Mouse (Mus musculus) testis, adult 2 months (tissue): ENCODE results near the gene Cacna1a. TPM values are rescaled to one million over a fixed set of nuclear protein-coding genes. Genes with fewer than 3 reads are reported as not detected.
"Not testable (repeated sequence)": the region's sequence is repeated elsewhere in the genome, so short reads cannot be mapped to it uniquely, and the experiment has no call there.

Source experiments
- H3K27ac ChIP-seq: fragments of 200-500 bp; 2 replicates; pipeline ENCODE4 v1.5.1; 2012; ENCODE audit warnings: low read depth, low read length; ENCODE audit not compliant: control insufficient read depth, insufficient read depth
- H3K27me3 ChIP-seq: fragments of 200-500 bp; 2 replicates; pipeline ENCODE4 v1.6.1; 2012; ENCODE audit warnings: mild to moderate bottlenecking, low read length, moderate library complexity; ENCODE audit not compliant: control insufficient read depth, insufficient read depth
- H3K36me3 ChIP-seq: fragments of 200-500 bp; 2 replicates; pipeline ENCODE4 v1.6.1; 2012; ENCODE audit warnings: mild to moderate bottlenecking, low read length; ENCODE audit not compliant: control insufficient read depth, insufficient read depth
- H3K4me1 ChIP-seq: fragments of 200-500 bp; 2 replicates; pipeline ENCODE4 v1.6.1; 2012; ENCODE audit warnings: low read length; ENCODE audit not compliant: control insufficient read depth, insufficient read depth
- H3K4me3 ChIP-seq: fragments of 200-500 bp; 2 replicates; pipeline ENCODE4 v1.5.1; 2012; ENCODE audit warnings: low read depth, mild to moderate bottlenecking, low read length, moderate library complexity, mixed read lengths; ENCODE audit not compliant: control insufficient read depth
- CTCF ChIP-seq: fragments of 200-500 bp; IDR thresholded peaks from 2 replicates; pipeline ENCODE4 v1.5.1; 2012; ENCODE audit warnings: low read depth, mild to moderate bottlenecking, inconsistent platforms, low read length, moderate library complexity; ENCODE audit not compliant: control insufficient read depth, insufficient read depth, insufficient replicate concordance
- POLR2A ChIP-seq: fragments of 200-500 bp; IDR thresholded peaks from 2 replicates; pipeline ENCODE4 v1.6.1; 2012; ENCODE audit warnings: low read depth, mild to moderate bottlenecking, inconsistent platforms, low read length, moderate library complexity; ENCODE audit not compliant: control insufficient read depth
- polyA plus RNA-seq: library from polyadenylated mRNA; depleted of rRNA; stranded (reverse); fragments of >200 nt; gene quantifications from 2 replicates; pipeline ENCODE4 v1.2.3, GENCODE M21; 2012

Gene Cacna1a
- polyA plus RNA-seq, 1 experiment, result 10.3 TPM

DNA sequence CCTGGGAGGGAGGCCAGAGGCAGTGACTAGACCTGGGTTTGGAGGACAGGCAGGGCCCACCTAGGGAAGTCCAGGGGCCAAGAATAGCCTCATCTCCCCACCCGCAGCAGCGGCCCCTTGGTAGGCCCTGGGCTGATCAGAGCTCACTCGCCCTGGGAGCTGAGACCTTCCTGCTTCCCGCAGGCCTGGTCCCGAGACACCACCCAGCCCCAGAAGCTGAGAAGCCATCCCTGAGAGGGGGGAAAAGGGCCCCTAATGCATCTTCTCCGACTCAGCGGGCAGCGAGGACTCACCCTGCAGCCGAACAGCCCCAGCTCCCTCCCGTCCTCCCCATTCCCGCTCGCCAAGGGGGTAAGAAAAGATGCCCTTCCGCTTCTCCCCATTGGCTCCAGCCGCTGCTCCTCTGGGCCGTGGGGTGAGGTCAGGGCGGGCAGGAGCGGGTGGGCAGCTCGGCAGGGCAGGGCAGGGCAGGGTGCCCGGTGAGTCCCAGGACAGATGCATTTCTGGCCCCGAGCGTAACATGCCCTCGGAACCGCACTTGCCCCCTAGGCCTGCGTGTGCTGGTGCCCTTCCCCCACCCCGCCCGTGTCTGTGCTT lies 212.2 kb downstream of the Cacna1a start:
- Histone ChIP-seq H3K4me3 (no peak overlapping the region), H3K27me3 (no peaks in the 10 kb centered on the region), H3K4me1 (peaks cover 10% of the 10 kb centered on the region), H3K27ac (no peak overlapping the region), H3K36me3 (no peaks in the 10 kb centered on the region)
- TF ChIP-seq POLR2A, result no peak
- no peak for TF ChIP-seq CTCF

DNA sequence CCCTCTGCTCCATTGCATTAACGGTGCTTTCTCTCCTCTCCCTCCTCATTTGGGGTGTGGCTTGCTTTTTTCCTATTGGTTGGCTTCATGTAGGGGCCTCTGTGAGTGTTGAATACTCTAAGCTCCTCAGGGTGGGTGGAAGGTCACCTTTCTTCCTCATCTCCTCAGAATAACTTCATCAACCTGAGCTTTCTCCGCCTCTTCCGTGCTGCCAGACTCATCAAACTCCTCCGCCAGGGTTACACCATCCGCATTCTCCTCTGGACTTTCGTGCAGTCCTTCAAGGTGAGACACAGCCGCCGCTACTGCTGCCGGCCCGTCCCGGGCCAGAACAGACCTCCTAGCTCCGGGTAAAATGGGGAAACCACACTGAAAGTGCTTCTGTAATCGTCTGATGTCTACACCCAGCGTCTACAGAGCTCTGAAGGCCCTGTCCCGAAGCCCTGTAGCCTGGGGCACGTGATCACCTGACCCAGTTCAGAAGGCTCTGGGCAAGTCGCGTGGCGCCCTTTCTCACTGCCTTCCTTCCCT lies 213.0 kb downstream of the Cacna1a start:
- Histone ChIP-seq H3K4me1 (peaks cover 10% of the 10 kb centered on the region), H3K27me3 (no peaks in the 10 kb centered on the region), H3K27ac (no peak overlapping the region), H3K4me3 (peak overlapping the region; percentile 14), H3K36me3 (no peaks in the 10 kb centered on the region)
- no peak for TF ChIP-seq CTCF

GRCm38 (mm10) chr8:84614512-84615223 lies 226.4 kb downstream of the Cacna1a start:
- Histone ChIP-seq H3K36me3 (no peaks in the 10 kb centered on the region), H3K4me1 (peaks cover 4% of the 10 kb centered on the region), H3K4me3 (no peak overlapping the region), H3K27me3 (no peaks in the 10 kb centered on the region), H3K27ac (no peak overlapping the region)
- TF ChIP-seq POLR2A, result no peak
- TF ChIP-seq CTCF, result no peak

DNA sequence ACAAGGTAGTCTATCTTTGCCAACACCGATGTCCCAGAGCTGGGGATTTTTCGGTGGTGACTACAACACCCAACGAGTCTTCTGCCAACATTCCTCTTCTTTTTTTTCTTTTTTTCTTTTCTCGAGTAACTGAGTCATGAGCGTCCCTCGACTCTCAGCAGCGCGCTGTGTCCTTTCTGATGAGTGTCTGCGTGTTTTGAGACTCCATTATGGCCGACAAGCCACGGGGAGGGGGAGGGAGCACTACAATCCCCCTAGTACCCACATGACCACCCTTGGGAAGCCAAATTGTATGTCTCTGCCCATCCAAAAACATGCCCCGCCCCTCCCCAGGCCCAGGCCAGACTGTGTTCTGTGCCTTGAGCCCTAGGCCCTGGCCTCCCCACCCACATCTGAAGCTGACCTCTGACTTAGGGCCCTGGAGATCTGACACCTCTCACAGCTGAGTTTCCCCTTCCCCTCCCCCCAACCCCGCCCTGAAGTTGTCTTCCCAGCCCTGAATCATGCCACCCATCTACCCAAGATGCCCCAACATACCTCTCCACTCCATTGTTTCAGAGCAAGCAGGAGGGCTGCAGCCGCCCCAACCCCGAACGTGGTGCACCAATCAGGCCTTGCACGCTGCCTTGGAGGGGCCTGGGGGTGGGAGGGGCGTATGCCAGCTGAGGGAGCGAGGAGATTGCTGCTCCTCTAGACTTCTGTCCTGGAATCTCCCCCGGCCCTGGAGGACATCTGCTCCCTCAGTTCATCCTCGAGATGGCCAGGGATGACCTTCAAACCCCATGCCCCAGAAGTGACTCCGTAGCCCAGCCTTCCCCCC lies 227.6 kb downstream of the Cacna1a start:
- Histone ChIP-seq H3K36me3 (no peaks in the 10 kb centered on the region), H3K4me3 (no peak overlapping the region), H3K4me1 (peaks cover 4% of the 10 kb centered on the region), H3K27me3 (no peaks in the 10 kb centered on the region), H3K27ac (no peak overlapping the region)
- TF ChIP-seq CTCF, result no peak

DNA sequence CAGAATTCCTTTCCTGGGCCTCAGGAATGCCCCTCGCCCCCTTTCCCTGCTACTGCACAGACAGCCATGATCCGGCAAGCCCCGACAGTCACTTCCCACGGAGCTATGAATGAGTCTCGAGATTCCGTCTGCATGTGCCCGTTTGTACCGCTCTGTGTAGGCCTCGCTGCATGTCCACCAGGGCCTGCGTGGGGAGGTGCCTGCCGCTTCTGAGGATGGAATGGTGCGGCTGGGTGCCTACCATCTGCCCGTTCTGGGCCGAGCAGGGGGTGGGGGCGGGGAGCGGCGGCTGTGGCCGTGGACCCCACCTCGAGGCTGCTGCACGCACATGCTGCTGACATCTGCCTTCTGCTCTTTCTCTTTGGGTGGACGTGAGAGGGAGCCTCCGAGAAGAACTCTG lies 228.8 kb downstream of the Cacna1a start:
- Histone ChIP-seq H3K4me3 (no peak overlapping the region), H3K27ac (no peak overlapping the region), H3K4me1 (peaks cover 4% of the 10 kb centered on the region), H3K36me3 (no peaks in the 10 kb centered on the region), H3K27me3 (no peaks in the 10 kb centered on the region)
- TF ChIP-seq POLR2A (no peak), CTCF (no peak)

GRCm38 (mm10) chr8:84621102-84621625 lies 232.9 kb downstream of the Cacna1a start:
- H3K36me3 ChIP-seq, result no peaks in the 10 kb centered on the region
- no peaks in the 10 kb centered on the region for H3K27me3 ChIP-seq

GRCm38 (mm10) chr8:84623425-84623824 lies 235.2 kb downstream of the Cacna1a start:
- H3K4me1 ChIP-seq, H3K36me3 ChIP-seq, H3K4me3 ChIP-seq, H3K27me3 ChIP-seq, H3K27ac ChIP-seq: not testable (repeated sequence)

More at GRCm38 (mm10) chr8:84621102-84621625, 232.9 kb downstream of the Cacna1a start:
- TF ChIP-seq POLR2A (no peak), CTCF (peak; percentile 16; the same call in 1 of the 2 replicates)
- peaks cover 4% of the 10 kb centered on the region for H3K4me1 ChIP-seq
- no peak overlapping the region for H3K4me3 ChIP-seq
- no peak overlapping the region for H3K27ac ChIP-seq
